Mouse (Mus musculus) heart, embryonic 11.5 days (tissue): ENCODE data around the gene Mov10l1. TPM values are rescaled to one million over a fixed set of nuclear protein-coding genes. Genes with fewer than 3 reads are reported as not detected.

Source experiments
- ATAC-seq: fragments of 200-750 bp; cut with Nextera tagmentation; replicated peaks from 2 replicates; pipeline ENCODE4 v1.8.0; 2017; ENCODE audit warnings: moderate library complexity; ENCODE audit not compliant: insufficient number of reproducible peaks, low FRiP score, low TSS enrichment
- H3K27ac ChIP-seq: fragments of 300-500 bp; sonication (generic); 2 replicates; pipeline ENCODE4 v1.5.1; 2014; ENCODE audit warnings: mild to moderate bottlenecking, low read depth, low read length
- H3K27me3 ChIP-seq: fragments of 300-500 bp; sonication (generic); 2 replicates; pipeline ENCODE4 v1.6.1; 2014; ENCODE audit warnings: mild to moderate bottlenecking, low read length, mixed read lengths; ENCODE audit not compliant: control insufficient read depth, insufficient read depth
- H3K36me3 ChIP-seq: fragments of 300-500 bp; sonication (generic); 2 replicates; pipeline ENCODE4 v1.6.1; 2014; ENCODE audit warnings: mild to moderate bottlenecking, low read length, moderate library complexity, mixed read lengths; ENCODE audit not compliant: control insufficient read depth, insufficient read depth
- H3K4me1 ChIP-seq: fragments of 300-500 bp; sonication (generic); 2 replicates; pipeline ENCODE4 v1.6.1; 2014; ENCODE audit warnings: low read length; ENCODE audit not compliant: control insufficient read depth, insufficient read depth
- H3K4me2 ChIP-seq: fragments of 300-500 bp; sonication (generic); 2 replicates; pipeline ENCODE4 v1.6.1; 2014; ENCODE audit warnings: mild to moderate bottlenecking, moderate library complexity
- H3K4me3 ChIP-seq: fragments of 300-500 bp; sonication (generic); 2 replicates; pipeline ENCODE4 v1.5.1; 2014; ENCODE audit warnings: low read depth, low read length
- H3K9ac ChIP-seq: fragments of 300-500 bp; sonication (generic); 2 replicates; pipeline ENCODE4 v1.6.1; 2014; ENCODE audit warnings: mild to moderate bottlenecking, low read depth, low read length, moderate library complexity
- H3K9me3 ChIP-seq: fragments of 300-500 bp; sonication (generic); replicated peaks from 2 replicates; pipeline ENCODE4 v1.6.1; 2016; ENCODE audit warnings: low read length; ENCODE audit not compliant: control insufficient read depth
- WGBS: fragments of 180-500 bp; shearing (Covaris S2); extraction: QIAGEN DNeasy Blood & Tissue Kit; methylation state at CpG from one replicate; pipeline ENCODE4 v1.1.7; 2014; ENCODE audit not compliant: insufficient replicate concordance; 5-methylcytosine and 5-hydroxymethylcytosine counted together
- polyA plus RNA-seq: library from polyadenylated mRNA; unstranded; fragments of >200 nt; fragmentation: Nextera tagmentation; extraction: Ambion mirVana; gene quantifications from 2 replicates; pipeline ENCODE4 v1.2.1, GENCODE M21; 2014

The Mov10l1 gene
- polyA plus RNA-seq, 1 experiment from 2014 or later, result 57.6 TPM

GRCm38 (mm10) chr15:89073993-89074603 is 91.4 kb downstream of the Mov10l1 start:
- H3K4me1 ChIP-seq, result peaks cover 37% of the 10 kb centered on the region
- H3K4me3 ChIP-seq, result peak overlapping the region; percentile 88; the same call in 1 of the 2 replicates
- H3K4me2 ChIP-seq, result peak overlapping the region; percentile 95
- H3K9ac ChIP-seq, result peak overlapping the region; percentile 91; the same call in 1 of the 2 replicates
- 44% methylated on average over 10 of the region's 10 CpGs for WGBS
- H3K36me3 ChIP-seq, result no peaks in the 10 kb centered on the region
- H3K27me3 ChIP-seq, result peaks cover 15% of the 10 kb centered on the region
- no peak for ATAC-seq
- H3K9me3 ChIP-seq, result no peaks in the 10 kb centered on the region
- H3K27ac ChIP-seq, result peak overlapping the region; percentile 96

GRCm38 (mm10) chr15:89074613-89075477 is 92.1 kb downstream of the Mov10l1 start, which contains the start of gene Trabd:
Gene Trabd, plus strand, starts transcription at chr15:89075124.
- H3K36me3 ChIP-seq, result no peaks in the 10 kb centered on the region
- H3K9ac ChIP-seq, result peak within 1 kb of the TSS; percentile 91
- H3K27ac ChIP-seq, result peak within 1 kb of the TSS; percentile 96
- 18% methylated on average over 11 of the region's 11 CpGs for WGBS
- H3K4me1 ChIP-seq, result peaks cover 37% of the 10 kb centered on the region
- ATAC-seq, result no peak; the same call in 1 of the 2 replicates
- H3K4me2 ChIP-seq, result peak within 1 kb of the TSS; percentile 95
- H3K4me3 ChIP-seq, result peak within 1 kb of the TSS; percentile 88
- no peaks in the 10 kb centered on the region for H3K9me3 ChIP-seq
- H3K27me3 ChIP-seq, result peaks cover 7% of the 10 kb centered on the region

- H3K27me3 ChIP-seq, result peaks cover 2% of the 10 kb centered on the region; the same call in 1 of the 2 replicates
- peak overlapping the region; percentile 95 for H3K4me2 ChIP-seq
- WGBS, result 1% methylated on average over 40 of the region's 59 CpGs
- H3K4me1 ChIP-seq, result peaks cover 37% of the 10 kb centered on the region
- no peaks in the 10 kb centered on the region for H3K36me3 ChIP-seq
- peak overlapping the region; percentile 96 for H3K27ac ChIP-seq
- no peaks in the 10 kb centered on the region for H3K9me3 ChIP-seq
- peak overlapping the region; percentile 91 for H3K9ac ChIP-seq
- ATAC-seq, result peak; percentile 89
- H3K4me3 ChIP-seq, result peak overlapping the region; percentile 88
These were observed 92.9 kb downstream of the Mov10l1 start for GRCm38 (mm10) chr15:89075478-89076147.

- whole genome bisulfite sequencing, result under 1% methylated on average over 39 of the region's 39 CpGs
- Histone ChIP-seq H3K27me3 (peaks cover 2% of the 10 kb centered on the region; the same call in 1 of the 2 replicates), H3K9me3 (no peaks in the 10 kb centered on the region), H3K4me2 (peak overlapping the region; percentile 95), H3K36me3 (no peaks in the 10 kb centered on the region; the same call in 1 of the 2 replicates), H3K9ac (peak overlapping the region; percentile 91), H3K27ac (peak overlapping the region; percentile 96), H3K4me1 (peaks cover 37% of the 10 kb centered on the region), H3K4me3 (peak overlapping the region; percentile 88)
- peak; percentile 16; the same call in 1 of the 2 replicates for ATAC-seq
These were observed 93.5 kb downstream of the Mov10l1 start for GRCm38 (mm10) chr15:89076156-89076731.

- peak overlapping the region; percentile 95 for H3K4me2 ChIP-seq
- H3K9ac ChIP-seq, result peak overlapping the region; percentile 34; the same call in 1 of the 2 replicates
- peaks cover 36% of the 10 kb centered on the region for H3K4me1 ChIP-seq
- WGBS, result 62% methylated on average over 9 of the region's 9 CpGs
- ATAC-seq, result no peak
- H3K27ac ChIP-seq, result 0 out of 2 replicates have a peak overlapping the region, but pooled peaks have one; percentile 3
- no peaks in the 10 kb centered on the region for H3K27me3 ChIP-seq
- no peak overlapping the region for H3K4me3 ChIP-seq
- H3K36me3 ChIP-seq, result peaks cover 11% of the 10 kb centered on the region
- no peaks in the 10 kb centered on the region for H3K9me3 ChIP-seq
These were observed 95.6 kb downstream of the Mov10l1 start for GRCm38 (mm10) chr15:89078208-89078836.

DNA sequence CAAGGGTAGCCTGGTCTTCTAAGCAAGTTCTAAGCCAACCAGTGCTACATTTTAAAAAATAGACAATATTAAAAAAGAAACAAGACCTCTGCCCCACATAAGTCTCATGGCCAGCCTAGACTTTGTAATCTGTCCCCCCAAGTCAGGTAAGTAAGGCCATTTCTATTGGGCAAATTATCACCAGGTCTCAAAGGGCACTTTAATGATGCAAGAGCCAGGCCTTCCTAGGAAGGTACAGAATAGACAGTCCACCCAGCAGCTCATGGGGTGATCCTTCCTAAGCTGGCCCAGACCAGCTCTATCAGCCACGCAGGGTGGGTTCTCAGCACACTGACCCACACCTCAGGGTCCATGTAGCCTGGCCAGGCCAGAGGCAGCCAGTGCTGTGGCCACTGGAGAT is 101.2 kb downstream of the Mov10l1 start:
- no peak for ATAC-seq
- H3K27ac ChIP-seq, result no peak overlapping the region
- peaks cover 31% of the 10 kb centered on the region for H3K36me3 ChIP-seq
- WGBS, result 86% methylated on average over 1 of the region's 1 CpGs
- peaks cover 5% of the 10 kb centered on the region; the same call in 1 of the 2 replicates for H3K4me1 ChIP-seq
- no peaks in the 10 kb centered on the region for H3K27me3 ChIP-seq
- no peak overlapping the region for H3K9ac ChIP-seq
- no peak overlapping the region for H3K4me2 ChIP-seq
- H3K4me3 ChIP-seq, result no peak overlapping the region
- no peaks in the 10 kb centered on the region for H3K9me3 ChIP-seq

DNA sequence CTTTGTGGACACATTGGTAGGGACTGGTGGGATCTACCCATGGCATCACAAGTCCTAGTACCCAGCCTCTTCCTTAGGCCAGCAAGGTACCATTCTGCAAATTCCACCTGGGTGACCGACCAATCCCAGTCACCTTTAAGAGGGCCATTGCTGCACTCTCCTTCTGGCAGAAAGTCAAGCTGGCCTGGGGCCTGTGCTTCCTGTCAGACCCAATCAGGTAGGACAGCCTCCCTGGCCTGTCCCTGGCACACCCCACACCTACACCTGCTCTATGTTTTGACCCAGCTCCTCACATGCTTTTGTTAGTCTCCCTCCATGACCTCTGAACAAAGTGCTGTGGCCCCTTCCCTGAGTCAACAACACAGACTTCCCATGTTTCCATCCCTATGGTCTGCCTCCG is 102.1 kb downstream of the Mov10l1 start:
- H3K27me3 ChIP-seq, result no peaks in the 10 kb centered on the region
- ATAC-seq, result no peak
- H3K4me1 ChIP-seq, result peaks cover 7% of the 10 kb centered on the region
- peaks cover 31% of the 10 kb centered on the region for H3K36me3 ChIP-seq
- H3K9me3 ChIP-seq, result no peaks in the 10 kb centered on the region
- WGBS, result 90% methylated on average over 2 of the region's 2 CpGs
- H3K9ac ChIP-seq, result no peak overlapping the region
- no peak overlapping the region for H3K27ac ChIP-seq
- no peak overlapping the region for H3K4me3 ChIP-seq
- no peak overlapping the region for H3K4me2 ChIP-seq
